Mouse (Mus musculus) monocyte, adult 2 months (primary cell): Measurements from ENCODE around the gene Usp20.

Experiments used
- DNase-seq, 2 experiments: peaks; one replicate each; pipeline ENCODE4 v3.0.0; 2022; ENCODE audit warnings: low spot score in 2 of 2, low read depth in 1 of 2

Gene Usp20

DNA sequence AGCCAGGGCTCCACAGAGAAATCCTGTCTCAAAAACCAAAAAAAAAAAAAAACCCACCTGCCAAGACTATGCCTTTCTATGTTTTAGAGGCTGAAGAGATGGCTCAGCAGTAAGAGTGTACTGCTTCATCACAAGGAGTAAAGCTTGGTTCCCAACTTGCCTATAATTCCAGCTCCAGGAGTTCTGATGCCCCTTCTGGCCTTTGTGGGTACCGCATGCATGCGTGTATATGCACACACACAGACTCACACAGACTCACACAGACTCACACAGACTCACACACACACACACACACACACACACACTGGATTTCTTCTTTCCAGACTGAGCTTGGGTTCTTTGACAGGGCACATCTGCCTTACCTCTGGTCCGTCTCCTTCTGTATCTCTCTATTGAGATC lies 58.0 kb downstream of the Usp20 start:
- DNase-seq = no peak

- no peak for DNase-seq
These were observed 58.4 kb downstream of the Usp20 start for GRCm38 (mm10) chr2:31040487-31040886.

GRCm38 (mm10) chr2:31041386-31041785 lies 59.3 kb downstream of the Usp20 start:
- no peak for DNase-seq

GRCm38 (mm10) chr2:31042881-31043280 lies 60.8 kb downstream of the Usp20 start:
- no peak for DNase-seq

DNA sequence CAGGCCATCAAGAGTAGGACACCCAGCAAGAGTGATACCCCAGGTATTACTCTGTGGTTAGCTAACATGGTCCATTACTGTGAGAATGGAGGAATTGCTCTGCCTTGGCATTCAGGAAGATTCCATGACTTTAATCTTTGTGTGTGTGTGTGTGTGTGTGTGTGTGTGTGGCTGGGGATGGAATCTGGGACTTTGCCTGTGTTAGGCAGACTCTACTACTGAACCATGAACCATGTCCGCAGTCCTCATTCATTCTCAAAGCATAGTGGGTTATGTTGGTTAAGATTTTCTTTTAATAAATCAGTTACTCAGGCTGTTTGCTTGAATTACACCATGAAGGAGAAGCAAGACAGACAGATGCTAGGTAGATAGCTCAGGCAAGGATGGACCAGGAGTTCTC lies 61.8 kb downstream of the Usp20 start:
- DNase-seq = no peak

- no peak for DNase-seq
These were observed 66.0 kb downstream of the Usp20 start for GRCm38 (mm10) chr2:31048037-31048436.

GRCm38 (mm10) chr2:31052441-31052840 lies 70.4 kb downstream of the Usp20 start:
- peak; percentile 42 to 51 for DNase-seq

DNA sequence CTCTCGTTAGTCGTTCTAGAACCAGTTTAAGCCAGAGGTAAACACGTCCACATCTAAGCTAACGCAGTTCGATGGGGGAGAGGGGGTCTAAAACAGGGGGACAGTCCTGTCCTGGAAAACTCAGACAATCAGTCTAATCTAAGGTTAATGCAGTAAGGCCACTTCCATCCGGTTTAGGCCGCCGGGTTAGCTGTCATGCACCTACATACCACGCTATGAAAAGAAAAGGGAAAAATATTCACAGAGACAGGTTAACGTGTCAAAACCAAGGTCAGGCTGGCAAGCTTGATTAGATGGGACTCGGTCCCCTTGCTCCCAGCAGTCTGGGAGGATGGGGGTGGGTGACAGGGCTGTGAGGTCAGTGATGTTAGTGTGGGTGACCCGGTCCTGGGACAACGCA lies 71.3 kb downstream of the Usp20 start:
- no peak for DNase-seq

GRCm38 (mm10) chr2:31053851-31054340 lies 71.8 kb downstream of the Usp20 start:
- DNase-seq = no peak

- no peak for DNase-seq
These were observed 74.0 kb downstream of the Usp20 start for GRCm38 (mm10) chr2:31056070-31056469.

DNA sequence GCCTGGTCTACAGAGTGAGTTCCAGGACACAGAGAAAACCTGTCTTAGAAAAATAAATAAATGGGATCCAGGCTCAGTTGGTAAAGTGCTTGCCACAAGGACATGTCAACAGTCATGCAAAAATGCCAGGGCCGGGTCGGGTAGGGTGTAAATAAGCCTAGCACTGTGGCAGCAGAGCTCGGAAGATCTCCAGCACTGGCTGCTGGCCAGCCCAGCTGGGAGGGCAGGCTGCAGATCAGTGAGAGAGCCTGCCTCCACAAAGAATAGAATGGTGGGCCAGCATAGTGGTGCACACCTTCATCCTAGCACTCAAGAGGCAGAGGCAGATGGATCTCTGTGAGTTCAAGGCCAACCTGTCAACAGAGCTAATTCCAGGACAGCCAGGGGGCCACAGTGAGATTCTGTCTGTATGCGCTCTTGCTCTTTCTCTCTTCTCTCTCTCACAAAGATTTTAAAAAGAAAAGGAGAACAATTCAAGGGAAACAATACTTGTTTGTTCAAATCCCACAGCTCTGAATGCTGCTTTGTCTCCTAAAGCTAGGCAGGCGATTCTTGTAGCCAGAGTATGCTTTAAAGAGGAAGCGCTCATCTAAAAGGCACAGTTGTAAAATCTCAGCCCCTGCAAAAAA lies 75.6 kb downstream of the Usp20 start:
- no peak for DNase-seq

GRCm38 (mm10) chr2:31058443-31058842 lies 76.4 kb downstream of the Usp20 start:
- DNase-seq = no peak

- no peak for DNase-seq
These were observed 78.2 kb downstream of the Usp20 start for GRCm38 (mm10) chr2:31060271-31060670.

GRCm38 (mm10) chr2:31060787-31061730 lies 79.0 kb downstream of the Usp20 start:
- DNase-seq = peak in 1 of 2 experiments; percentile 73

DNA sequence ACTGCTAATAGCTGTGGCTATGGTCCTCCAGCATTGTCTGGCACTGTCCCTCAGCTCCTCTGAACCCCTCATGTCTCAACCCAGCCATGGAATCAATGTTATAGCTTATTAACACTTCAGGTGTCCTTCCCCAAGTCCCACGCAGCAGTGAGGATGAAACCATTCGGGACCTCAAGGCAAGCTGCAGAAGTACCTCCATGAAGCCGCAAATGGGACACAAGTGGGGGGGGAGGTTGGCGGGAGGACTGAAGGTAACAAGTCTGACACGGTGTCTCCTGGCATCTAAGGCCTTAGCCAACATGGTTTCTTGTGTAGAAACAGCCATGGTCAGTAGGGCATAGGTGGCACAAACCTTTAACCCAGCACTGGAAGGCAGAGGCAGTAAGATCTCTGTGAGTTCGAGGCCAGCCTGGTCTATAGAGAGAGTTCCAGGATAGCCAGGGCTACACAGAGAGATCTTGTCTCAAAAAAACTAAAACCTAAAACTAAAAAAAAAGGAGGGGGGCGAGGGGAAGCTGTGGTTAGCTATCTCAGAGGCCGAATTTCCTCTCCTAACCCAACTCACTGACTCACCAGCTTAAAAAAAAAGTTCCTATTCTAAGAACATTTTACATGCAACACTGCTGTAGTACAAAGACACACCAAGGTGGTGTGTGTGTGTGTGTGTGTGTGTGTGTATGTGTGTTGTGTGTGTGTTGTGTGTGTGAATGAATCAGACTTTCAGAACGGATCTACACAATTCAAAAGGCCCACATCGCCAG lies 80.0 kb downstream of the Usp20 start:
- DNase-seq = peak in 1 of 2 experiments; percentile 15

GRCm38 (mm10) chr2:31066019-31066789 lies 84.1 kb downstream of the Usp20 start:
- no peak for DNase-seq

DNA sequence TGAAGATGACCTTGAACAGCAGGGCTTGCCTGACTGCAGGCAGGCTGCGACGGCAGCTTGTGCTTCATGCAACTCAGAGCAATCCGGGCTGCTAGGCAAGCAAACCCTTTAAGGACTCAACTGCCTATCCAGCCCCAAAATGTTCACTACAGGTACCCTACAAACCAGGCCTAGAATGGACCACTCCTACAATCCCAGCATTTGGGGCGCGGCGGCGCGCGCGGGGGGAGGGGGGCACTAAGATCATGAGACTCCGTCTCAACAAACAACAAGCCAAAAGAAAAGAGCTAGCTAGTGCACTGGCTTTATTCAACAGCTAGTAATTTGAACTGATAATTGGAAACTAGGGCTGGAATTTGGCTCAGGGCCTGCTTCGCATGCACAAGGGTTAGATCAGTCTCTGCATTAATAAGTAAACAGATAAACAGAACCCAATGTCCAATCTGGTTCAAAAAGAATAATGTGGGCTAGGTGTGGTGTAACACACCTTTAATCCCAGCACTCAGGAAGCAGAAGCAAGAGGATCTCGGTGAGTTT lies 85.0 kb downstream of the Usp20 start:
- DNase-seq = no peak

- DNase-seq = no peak
These were observed 85.7 kb downstream of the Usp20 start for GRCm38 (mm10) chr2:31067696-31068245.

DNA sequence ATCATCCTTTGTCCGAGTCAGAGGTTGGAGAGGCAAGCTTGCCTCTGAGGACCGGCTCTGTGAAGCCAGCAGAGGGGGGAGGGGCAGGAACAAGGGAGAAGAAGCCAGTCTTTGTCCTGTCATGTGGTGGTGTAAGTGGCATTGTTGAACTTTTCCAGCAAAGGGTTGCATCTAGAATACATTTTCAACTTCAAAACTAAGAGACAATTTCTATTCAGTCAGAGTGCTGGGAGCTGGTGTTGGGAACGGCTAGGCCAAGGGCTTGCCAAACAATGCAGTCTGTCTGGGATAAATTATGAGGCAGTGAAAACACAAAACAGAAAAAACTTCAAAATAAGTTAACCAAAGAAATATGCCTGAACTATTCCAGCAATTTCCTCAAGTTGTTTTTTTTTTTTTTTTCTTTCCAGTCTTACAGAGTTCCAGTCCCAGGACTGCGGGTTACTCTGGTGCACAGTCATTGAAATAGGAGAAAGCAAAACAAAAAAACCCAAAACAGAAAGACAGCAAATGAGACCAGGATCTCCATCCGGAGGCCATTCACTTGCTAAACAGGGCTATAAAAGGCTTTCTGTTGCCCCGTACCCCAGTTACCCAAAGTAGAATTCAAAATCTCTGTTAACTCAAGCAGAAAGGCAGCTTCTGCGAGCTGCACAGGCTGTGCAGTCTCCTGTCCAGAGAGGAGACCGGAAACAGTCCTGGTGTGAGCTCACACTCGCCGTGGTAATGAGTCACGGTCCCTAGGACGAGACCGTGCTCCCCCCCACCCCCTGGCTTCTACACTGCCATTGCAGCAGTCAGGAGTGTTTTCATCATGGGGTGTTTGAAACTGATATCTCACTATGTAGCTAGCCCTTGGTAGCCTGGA lies 86.4 kb downstream of the Usp20 start:
- DNase-seq = no peak
